Mouse (Mus musculus): Measurements from ENCODE around the gene Lrmp. TPM values are rescaled to one million over a fixed set of nuclear protein-coding genes. Genes with fewer than 3 reads are reported as not detected.

The Lrmp gene
- polyA plus RNA-seq, 1 experiment from 2014 or later = 14.5 TPM

- Histone ChIP-seq H3K36me3 (replicated peaks) (no peaks in the 10 kb centered on the region), H3K4me3 (replicated peaks) (peak overlapping the region; percentile 79), H3K9ac (0 out of 2 replicates have a peak overlapping the region, but pooled peaks have one; percentile 19), H3K4me2 (peak overlapping the region; percentile 86), H3K9me3 (replicated peaks) (no peaks in the 10 kb centered on the region), H3K27me3 (no peaks in the 10 kb centered on the region), H3K4me1 (replicated peaks) (peaks cover 23% of the 10 kb centered on the region), H3K27ac (replicated peaks) (0 out of 2 replicates have a peak overlapping the region, but pooled peaks have one; percentile 5)
- WGBS (ENCODE audit: insufficient replicate concordance) = 39% methylated on average over 8 of the region's 8 CpGs
- ATAC-seq (ENCODE audit: insufficient read depth) = no peak
Observed at GRCm38 (mm10) chr6:145210056-145210680, 94.7 kb downstream of the Lrmp start.

GRCm38 (mm10) chr6:145210816-145211338 is 95.4 kb downstream of the Lrmp start, which contains the start of the genes Casc1 and Etfrf1:
Casc1 (minus strand) TSS chr6:145211005.
Etfrf1 (plus strand) TSS chr6:145211134.
- no peaks in the 10 kb centered on the region for H3K27me3 ChIP-seq

DNA sequence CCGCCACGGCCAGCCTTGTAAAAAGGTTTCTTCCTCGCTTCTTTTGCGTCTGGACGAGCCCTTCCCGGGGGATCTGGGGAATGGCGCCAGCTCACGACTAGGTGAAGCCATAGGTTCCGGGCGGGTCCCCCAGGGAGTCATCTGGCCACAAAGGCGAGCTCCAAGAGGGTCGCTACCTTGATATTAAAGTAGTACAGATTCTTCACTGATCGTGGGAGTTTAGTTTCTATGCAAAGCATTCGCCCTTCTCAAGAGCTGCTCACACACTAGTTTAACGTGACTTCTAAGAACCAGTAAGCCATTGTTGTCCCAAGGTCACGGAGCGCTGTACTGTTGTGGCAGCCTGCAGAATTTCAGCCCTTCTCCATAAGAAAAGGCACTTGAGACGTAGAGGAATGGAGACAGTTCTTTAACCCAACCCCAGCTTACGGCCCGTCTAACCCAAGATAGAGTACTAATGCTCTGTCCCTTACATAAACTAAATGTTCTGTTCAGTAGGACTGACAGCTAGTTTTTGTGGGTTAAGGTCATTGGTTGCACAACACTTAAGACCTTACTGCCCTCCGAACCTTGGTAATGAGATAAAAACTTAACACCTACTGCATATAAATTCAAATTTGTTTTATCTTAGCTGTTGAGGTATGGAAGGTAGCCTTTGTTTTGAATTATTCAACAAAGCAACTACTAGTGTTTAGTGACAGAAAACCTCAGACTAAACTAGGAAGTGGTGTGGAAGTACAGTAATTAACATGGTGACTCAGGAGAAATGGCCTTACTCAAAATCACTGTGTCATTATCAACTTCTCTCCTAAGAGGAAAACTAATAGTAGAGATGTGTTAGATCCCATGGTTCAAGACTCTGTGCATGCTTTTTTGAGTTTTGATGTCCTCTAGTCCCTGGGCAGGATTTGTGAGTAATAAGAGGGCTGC is 96.2 kb downstream of the Lrmp start:
- H3K4me2 ChIP-seq = peak overlapping the region; percentile 86
- peak overlapping the region; percentile 79 for H3K4me3 ChIP-seq (replicated peaks)
- no peaks in the 10 kb centered on the region; the same call in 1 of the 2 replicates for H3K36me3 ChIP-seq (replicated peaks)
- H3K4me1 ChIP-seq (replicated peaks) = peaks cover 23% of the 10 kb centered on the region
- peak overlapping the region; percentile 88 for H3K27ac ChIP-seq (replicated peaks)
- no peaks in the 10 kb centered on the region for H3K27me3 ChIP-seq
- peak overlapping the region; percentile 85 for H3K9ac ChIP-seq
- no peak for ATAC-seq (ENCODE audit: insufficient read depth)
- H3K9me3 ChIP-seq (replicated peaks) = no peaks in the 10 kb centered on the region
- 1% methylated on average over 21 of the region's 21 CpGs for WGBS (ENCODE audit: insufficient replicate concordance)

More at GRCm38 (mm10) chr6:145210816-145211338, 95.4 kb downstream of the Lrmp start, which contains the start of the genes Casc1 and Etfrf1:
- H3K4me2 ChIP-seq = peak within 1 kb of the TSS; percentile 86
- no peaks in the 10 kb centered on the region for H3K9me3 ChIP-seq (replicated peaks)
- peak; percentile 100 for ATAC-seq (ENCODE audit: insufficient read depth)
- under 1% methylated on average over 36 of the region's 36 CpGs for WGBS (ENCODE audit: insufficient replicate concordance)
- H3K4me3 ChIP-seq (replicated peaks) = peak within 1 kb of the TSS; percentile 79
- H3K27ac ChIP-seq (replicated peaks) = peak within 1 kb of the TSS; percentile 88
- peaks cover 23% of the 10 kb centered on the region for H3K4me1 ChIP-seq (replicated peaks)
- H3K9ac ChIP-seq = peak within 1 kb of the TSS; percentile 85
- H3K36me3 ChIP-seq (replicated peaks) = no peaks in the 10 kb centered on the region; the same call in 1 of the 2 replicates

DNA sequence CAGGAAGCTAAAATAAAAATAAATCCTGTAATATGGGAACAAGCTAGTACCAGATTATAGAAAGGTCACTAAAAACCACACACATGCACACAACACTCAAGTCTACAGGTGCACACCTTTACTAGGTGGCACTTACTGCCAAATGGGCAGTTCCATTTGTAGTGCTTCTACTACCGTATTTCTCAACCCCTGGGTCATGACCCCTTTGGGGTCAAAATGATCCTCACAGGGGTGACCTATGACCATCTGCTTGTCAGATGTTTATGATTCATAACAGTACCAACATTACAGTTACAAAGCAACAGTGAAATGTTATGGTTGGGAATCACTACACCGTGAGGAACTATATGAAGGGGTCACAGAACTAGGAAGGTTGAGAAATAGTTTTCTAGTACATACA is 98.5 kb downstream of the Lrmp start:
- Histone ChIP-seq H3K4me1 (replicated peaks) (peaks cover 23% of the 10 kb centered on the region), H3K36me3 (replicated peaks) (peaks cover 8% of the 10 kb centered on the region), H3K4me3 (replicated peaks) (no peak overlapping the region), H3K27me3 (no peaks in the 10 kb centered on the region), H3K27ac (replicated peaks) (no peak overlapping the region), H3K9me3 (replicated peaks) (no peaks in the 10 kb centered on the region), H3K4me2 (no peak overlapping the region), H3K9ac (no peak overlapping the region)
- 71% methylated on average over 2 of the region's 2 CpGs for WGBS (ENCODE audit: insufficient replicate concordance)
- no peak for ATAC-seq (ENCODE audit: insufficient read depth)

- H3K9ac ChIP-seq = no peak overlapping the region
- no peaks in the 10 kb centered on the region for H3K27me3 ChIP-seq
- no peak overlapping the region for H3K4me3 ChIP-seq (replicated peaks)
- H3K9me3 ChIP-seq (replicated peaks) = no peaks in the 10 kb centered on the region
- H3K4me2 ChIP-seq = no peak overlapping the region
- ATAC-seq (ENCODE audit: insufficient read depth) = no peak
- 83% methylated on average over 3 of the region's 3 CpGs for WGBS (ENCODE audit: insufficient replicate concordance)
- H3K36me3 ChIP-seq (replicated peaks) = peaks cover 19% of the 10 kb centered on the region
- peaks cover 15% of the 10 kb centered on the region for H3K4me1 ChIP-seq (replicated peaks)
- H3K27ac ChIP-seq (replicated peaks) = no peak overlapping the region
Observed at GRCm38 (mm10) chr6:145215826-145216225, 100.4 kb downstream of the Lrmp start.

GRCm38 (mm10) chr6:145224246-145224645 is 108.8 kb downstream of the Lrmp start:
- Histone ChIP-seq H3K9ac (no peak overlapping the region), H3K27me3 (no peaks in the 10 kb centered on the region), H3K36me3 (replicated peaks) (peaks cover 46% of the 10 kb centered on the region), H3K4me1 (replicated peaks) (no peaks in the 10 kb centered on the region), H3K27ac (replicated peaks) (no peak overlapping the region), H3K4me3 (replicated peaks) (no peak overlapping the region), H3K4me2 (no peak overlapping the region), H3K9me3 (replicated peaks) (no peaks in the 10 kb centered on the region)
- 85% methylated on average over 6 of the region's 6 CpGs for WGBS (ENCODE audit: insufficient replicate concordance)
- no peak for ATAC-seq (ENCODE audit: insufficient read depth)

Other genes with a start within 250 kb of the Lrmp start
- gene Bcat1, start 39.5 kb upstream of the Lrmp start, polyA plus RNA-seq (2015; fragmentation: Nextera tagmentation; extraction: Ambion mirVana) = 0.94 and 1.3 TPM in 2 replicates
- gene Casc1, start 95.4 kb downstream of the Lrmp start, polyA plus RNA-seq (2015; fragmentation: Nextera tagmentation; extraction: Ambion mirVana) = 0.10 and 0.13 TPM in 2 replicates
- 15.4 and 15.7 TPM in 2 replicates for gene Etfrf1, start 95.5 kb downstream of the Lrmp start, polyA plus RNA-seq (2015; fragmentation: Nextera tagmentation; extraction: Ambion mirVana)
- gene Kras, start 134.6 kb downstream of the Lrmp start, polyA plus RNA-seq (2015; fragmentation: Nextera tagmentation; extraction: Ambion mirVana) = 50.4 and 51.8 TPM in 2 replicates

Measured in liver, embryonic 15.5 days (tissue).